Mouse (Mus musculus) heart, embryonic 13.5 days (tissue): Measurements from ENCODE around the gene Tmcc1. TPM values are rescaled to one million over a fixed set of nuclear protein-coding genes. Genes with fewer than 3 reads are reported as not detected.
A peak's percentile ranks its signal among the peaks of the same experiment; 100 is the strongest.

ENCODE experiments used
- ATAC-seq: fragments of 200-750 bp; cut with Nextera tagmentation; 2 replicates; pipeline ENCODE4 v1.8.0; 2017; ENCODE audit warnings: moderate TSS enrichment; ENCODE audit not compliant: insufficient number of reproducible peaks, low FRiP score, low TSS enrichment; ENCODE audit errors: extremely low read depth
- H3K27ac ChIP-seq: fragments of 300-500 bp; sonication (generic); replicated peaks from 2 replicates; pipeline ENCODE4 v1.5.1; 2015; ENCODE audit warnings: moderate library complexity, mild to moderate bottlenecking, inconsistent platforms
- H3K27me3 ChIP-seq: fragments of 300-500 bp; sonication (generic); replicated peaks from 2 replicates; pipeline ENCODE4 v1.6.1; 2015; ENCODE audit warnings: mild to moderate bottlenecking, inconsistent platforms
- H3K36me3 ChIP-seq: fragments of 300-500 bp; sonication (generic); 2 replicates; pipeline ENCODE4 v1.6.1; 2015; ENCODE audit warnings: mild to moderate bottlenecking, inconsistent platforms
- H3K4me1 ChIP-seq: fragments of 300-500 bp; sonication (generic); 2 replicates; pipeline ENCODE4 v1.6.1; 2015; ENCODE audit warnings: inconsistent platforms
- H3K4me2 ChIP-seq: fragments of 300-500 bp; sonication (generic); 2 replicates; pipeline ENCODE4 v1.6.1; 2015; ENCODE audit warnings: inconsistent platforms, mild to moderate bottlenecking, moderate library complexity
- H3K4me3 ChIP-seq: fragments of 300-500 bp; sonication (generic); 2 replicates; pipeline ENCODE4 v1.5.1; 2015; ENCODE audit warnings: moderate library complexity, mild to moderate bottlenecking, inconsistent platforms
- H3K9ac ChIP-seq: fragments of 300-500 bp; sonication (generic); 2 replicates; pipeline ENCODE4 v1.6.1; 2015; ENCODE audit warnings: inconsistent platforms, mild to moderate bottlenecking, moderate library complexity
- H3K9me3 ChIP-seq: fragments of 300-500 bp; sonication (generic); 2 replicates; pipeline ENCODE4 v1.6.1; 2016; ENCODE audit warnings: inconsistent platforms
- WGBS: fragments of 180-500 bp; shearing (Covaris S2); methylation state at CpG from one replicate; pipeline ENCODE4 v1.1.7; 2015; ENCODE audit warnings: mixed read lengths; 5-methylcytosine and 5-hydroxymethylcytosine counted together
- polyA plus RNA-seq: library from polyadenylated mRNA; unstranded; fragments of >200 nt; fragmentation: Nextera tagmentation; extraction: Ambion mirVana; gene quantifications from 2 replicates; pipeline ENCODE4 v1.2.1, GENCODE M21; 2015

Tmcc1 gene
- polyA plus RNA-seq, 1 experiment from 2014 or later = 10.5 TPM

- peak overlapping the region; percentile 50 for H3K27ac ChIP-seq
- WGBS = 46% methylated on average over 2 of the region's 2 CpGs
- no peak for ATAC-seq
These were observed 51.6 kb downstream of the Tmcc1 start for GRCm38 (mm10) chr6:116141696-116142095.

GRCm38 (mm10) chr6:116140782-116141181 lies 52.5 kb downstream of the Tmcc1 start:
- no peak overlapping the region for H3K27ac ChIP-seq
- H3K9me3 ChIP-seq = no peaks in the 10 kb centered on the region
- no peak overlapping the region for H3K4me2 ChIP-seq
- H3K9ac ChIP-seq = no peak overlapping the region
- H3K36me3 ChIP-seq = 0 out of 2 replicates have a peak, but pooled peaks cover 3% of the 10 kb centered on the region
- H3K27me3 ChIP-seq = no peaks in the 10 kb centered on the region
- ATAC-seq = no peak
- H3K4me1 ChIP-seq = peaks cover 26% of the 10 kb centered on the region
- no peak overlapping the region for H3K4me3 ChIP-seq

More at GRCm38 (mm10) chr6:116141696-116142095, 51.6 kb downstream of the Tmcc1 start:
- Histone ChIP-seq H3K9me3 (no peaks in the 10 kb centered on the region), H3K4me1 (peaks cover 33% of the 10 kb centered on the region), H3K36me3 (0 out of 2 replicates have a peak, but pooled peaks cover 3% of the 10 kb centered on the region), H3K4me3 (no peak overlapping the region), H3K27me3 (no peaks in the 10 kb centered on the region), H3K9ac (no peak overlapping the region), H3K4me2 (no peak overlapping the region)

- Histone ChIP-seq H3K4me1 (peaks cover 22% of the 10 kb centered on the region), H3K27ac (no peak overlapping the region), H3K4me2 (no peak overlapping the region), H3K27me3 (no peaks in the 10 kb centered on the region), H3K36me3 (0 out of 2 replicates have a peak, but pooled peaks cover 3% of the 10 kb centered on the region), H3K9ac (no peak overlapping the region), H3K4me3 (no peak overlapping the region), H3K9me3 (no peaks in the 10 kb centered on the region)
- no peak for ATAC-seq
- 51% methylated on average over 2 of the region's 2 CpGs for WGBS
These were observed 54.0 kb downstream of the Tmcc1 start for GRCm38 (mm10) chr6:116139143-116139856.

- Histone ChIP-seq H3K36me3 (peaks cover 12% of the 10 kb centered on the region), H3K4me2 (no peak overlapping the region), H3K27ac (no peak overlapping the region), H3K9ac (0 out of 2 replicates have a peak overlapping the region, but pooled peaks have one; percentile 28), H3K27me3 (no peaks in the 10 kb centered on the region), H3K9me3 (no peaks in the 10 kb centered on the region), H3K4me3 (no peak overlapping the region), H3K4me1 (peaks cover 6% of the 10 kb centered on the region)
- WGBS = 48% methylated on average over 7 of the region's 7 CpGs
- no peak for ATAC-seq
These were observed 57.2 kb downstream of the Tmcc1 start for GRCm38 (mm10) chr6:116135971-116136632.

- Histone ChIP-seq H3K27me3 (no peaks in the 10 kb centered on the region), H3K9ac (no peak overlapping the region), H3K36me3 (peaks cover 12% of the 10 kb centered on the region), H3K4me2 (no peak overlapping the region), H3K9me3 (no peaks in the 10 kb centered on the region), H3K4me1 (no peaks in the 10 kb centered on the region), H3K4me3 (no peak overlapping the region), H3K27ac (no peak overlapping the region)
- WGBS = 69% methylated on average over 8 of the region's 8 CpGs
- no peak for ATAC-seq
These were observed 59.5 kb downstream of the Tmcc1 start for GRCm38 (mm10) chr6:116133756-116134155.

GRCm38 (mm10) chr6:116131771-116132170 lies 61.5 kb downstream of the Tmcc1 start:
- no peak overlapping the region for H3K4me2 ChIP-seq
- no peak overlapping the region for H3K4me3 ChIP-seq
- no peaks in the 10 kb centered on the region for H3K9me3 ChIP-seq
- peaks cover 12% of the 10 kb centered on the region for H3K36me3 ChIP-seq
- no peak overlapping the region for H3K9ac ChIP-seq
- no peaks in the 10 kb centered on the region for H3K4me1 ChIP-seq
- 90% methylated on average over 1 of the region's 1 CpGs for WGBS
- no peaks in the 10 kb centered on the region for H3K27me3 ChIP-seq
- H3K27ac ChIP-seq = no peak overlapping the region
- ATAC-seq = no peak

- H3K27me3 ChIP-seq = no peaks in the 10 kb centered on the region
- H3K9me3 ChIP-seq = no peaks in the 10 kb centered on the region
- 0% methylated on average over 1 of the region's 1 CpGs for WGBS
- H3K4me1 ChIP-seq = peaks cover 8% of the 10 kb centered on the region
- H3K36me3 ChIP-seq = peaks cover 8% of the 10 kb centered on the region
- no peak overlapping the region; the same call in 1 of the 2 replicates for H3K9ac ChIP-seq
- H3K4me2 ChIP-seq = no peak overlapping the region
- no peak overlapping the region for H3K4me3 ChIP-seq
- no peak for ATAC-seq
- H3K27ac ChIP-seq = no peak overlapping the region
These were observed 64.6 kb downstream of the Tmcc1 start for GRCm38 (mm10) chr6:116128710-116129109.

- no peak overlapping the region for H3K9ac ChIP-seq
These were observed 65.3 kb downstream of the Tmcc1 start for GRCm38 (mm10) chr6:116127918-116128443.

GRCm38 (mm10) chr6:116126577-116126976 lies 66.7 kb downstream of the Tmcc1 start:
- H3K9ac ChIP-seq = no peak overlapping the region
- no peaks in the 10 kb centered on the region for H3K9me3 ChIP-seq
- ATAC-seq = no peak
- H3K36me3 ChIP-seq = peaks cover 16% of the 10 kb centered on the region
- no peak overlapping the region for H3K4me3 ChIP-seq
- peaks cover 8% of the 10 kb centered on the region for H3K4me1 ChIP-seq
- no peaks in the 10 kb centered on the region for H3K27me3 ChIP-seq
- no peak overlapping the region for H3K4me2 ChIP-seq
- no peak overlapping the region for H3K27ac ChIP-seq

More at GRCm38 (mm10) chr6:116127918-116128443, 65.3 kb downstream of the Tmcc1 start:
- no peak for ATAC-seq
- no peaks in the 10 kb centered on the region for H3K27me3 ChIP-seq
- H3K27ac ChIP-seq = no peak overlapping the region
- H3K4me3 ChIP-seq = no peak overlapping the region
- H3K9me3 ChIP-seq = no peaks in the 10 kb centered on the region
- H3K36me3 ChIP-seq = peaks cover 6% of the 10 kb centered on the region
- H3K4me1 ChIP-seq = peaks cover 8% of the 10 kb centered on the region
- H3K4me2 ChIP-seq = no peak overlapping the region

- ATAC-seq = no peak
- Histone ChIP-seq H3K27ac (no peak overlapping the region), H3K9ac (no peak overlapping the region), H3K36me3 (peaks cover 25% of the 10 kb centered on the region), H3K27me3 (no peaks in the 10 kb centered on the region), H3K4me2 (no peak overlapping the region), H3K4me3 (no peak overlapping the region), H3K9me3 (no peaks in the 10 kb centered on the region), H3K4me1 (peaks cover 8% of the 10 kb centered on the region)
- WGBS = 71% methylated on average over 1 of the region's 1 CpGs
These were observed 70.4 kb downstream of the Tmcc1 start for GRCm38 (mm10) chr6:116122881-116123280.

GRCm38 (mm10) chr6:116119669-116120068 lies 73.6 kb downstream of the Tmcc1 start:
- H3K4me2 ChIP-seq = no peak overlapping the region
- no peak for ATAC-seq
- no peak overlapping the region for H3K27ac ChIP-seq
- no peaks in the 10 kb centered on the region for H3K27me3 ChIP-seq
- H3K9ac ChIP-seq = no peak overlapping the region
- H3K4me3 ChIP-seq = no peak overlapping the region
- no peaks in the 10 kb centered on the region for H3K9me3 ChIP-seq
- peaks cover 25% of the 10 kb centered on the region for H3K36me3 ChIP-seq
- no peaks in the 10 kb centered on the region for H3K4me1 ChIP-seq
- 73% methylated on average over 4 of the region's 4 CpGs for WGBS
